Mouse (Mus musculus): ENCODE measurements at regions not wholly inside any gene's neighbourhood (a gene's known extent, or its start where the extent isn't known, plus 50 kb on each side); places are given as distances from the start of the nearest gene placed in this dataset.

DNA sequence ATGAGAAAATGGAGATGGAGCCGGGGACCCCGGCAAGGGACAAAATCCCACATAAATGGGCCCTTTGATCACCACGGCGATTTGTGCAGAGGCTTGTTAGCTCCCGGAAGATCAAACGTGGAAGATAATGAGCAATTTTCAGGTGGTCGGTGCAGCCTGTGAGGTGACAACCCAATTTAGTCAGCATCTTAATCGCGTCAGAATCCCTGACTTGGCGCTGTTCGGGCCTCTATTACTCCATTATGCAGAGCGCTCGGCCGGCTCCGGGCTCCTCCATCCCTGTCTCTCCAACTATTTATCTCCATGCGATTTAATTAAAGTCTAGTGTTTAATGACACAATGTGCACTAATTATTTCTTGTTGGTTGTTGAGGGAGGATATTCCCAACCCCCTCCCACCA lies 66.1 kb upstream of the Igsf21 start:
- no peak overlapping the region for H3K4me3 ChIP-seq (ENCODE audit: low read depth, low read length)
- H3K27me3 ChIP-seq (ENCODE audit: control insufficient read depth, insufficient read depth, low read length) = no peaks in the 10 kb centered on the region
- 43% methylated on average over 16 of the region's 16 CpGs for WGBS
- peak; percentile 61; the same call in 1 of the 2 replicates for ATAC-seq (ENCODE audit: low read depth)
- no peak overlapping the region for H3K27ac ChIP-seq (ENCODE audit: low read depth, low read length)
- no peak overlapping the region for H3K4me2 ChIP-seq (ENCODE audit: low read depth, low read length)
- no peaks in the 10 kb centered on the region for H3K4me1 ChIP-seq (ENCODE audit: control insufficient read depth, insufficient read depth, low read length)
- H3K9me3 ChIP-seq (ENCODE audit: control insufficient read depth, low read length) = no peaks in the 10 kb centered on the region
- H3K9ac ChIP-seq (replicated peaks; ENCODE audit: low read depth, low read length) = no peak overlapping the region
- H3K36me3 ChIP-seq (ENCODE audit: control insufficient read depth, insufficient read depth, low read length) = no peaks in the 10 kb centered on the region

DNA sequence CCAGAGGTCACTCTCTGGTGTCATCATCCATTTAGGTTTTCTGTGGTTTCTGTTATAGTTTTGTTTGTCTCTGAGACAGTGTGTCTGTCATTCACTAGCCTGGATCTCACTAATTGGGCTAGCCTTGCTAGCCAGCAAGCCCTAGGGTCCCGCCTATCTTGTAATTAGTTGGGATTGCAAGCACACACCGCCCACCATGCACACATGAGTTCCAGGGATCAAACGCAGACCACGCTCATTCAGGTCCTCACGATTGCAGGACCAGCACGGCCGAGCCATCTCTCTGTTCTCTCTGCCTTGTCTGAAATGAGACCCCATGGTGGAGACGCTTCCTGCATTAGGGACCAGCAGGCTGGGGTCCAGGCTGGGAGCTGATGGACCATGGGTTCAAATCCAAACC lies 60.9 kb upstream of the Igsf21 start:
- 86% methylated on average over 8 of the region's 8 CpGs for WGBS
- no peak overlapping the region for H3K4me3 ChIP-seq (ENCODE audit: low read depth, low read length)
- no peaks in the 10 kb centered on the region for H3K9me3 ChIP-seq (ENCODE audit: control insufficient read depth, low read length)
- no peaks in the 10 kb centered on the region for H3K27me3 ChIP-seq (ENCODE audit: control insufficient read depth, insufficient read depth, low read length)
- no peaks in the 10 kb centered on the region for H3K36me3 ChIP-seq (ENCODE audit: control insufficient read depth, insufficient read depth, low read length)
- no peak for ATAC-seq (ENCODE audit: low read depth)
- no peak overlapping the region for H3K27ac ChIP-seq (ENCODE audit: low read depth, low read length)
- H3K4me2 ChIP-seq (ENCODE audit: low read depth, low read length) = no peak overlapping the region
- no peak overlapping the region for H3K9ac ChIP-seq (replicated peaks; ENCODE audit: low read depth, low read length)
- no peaks in the 10 kb centered on the region for H3K4me1 ChIP-seq (ENCODE audit: control insufficient read depth, insufficient read depth, low read length)

DNA sequence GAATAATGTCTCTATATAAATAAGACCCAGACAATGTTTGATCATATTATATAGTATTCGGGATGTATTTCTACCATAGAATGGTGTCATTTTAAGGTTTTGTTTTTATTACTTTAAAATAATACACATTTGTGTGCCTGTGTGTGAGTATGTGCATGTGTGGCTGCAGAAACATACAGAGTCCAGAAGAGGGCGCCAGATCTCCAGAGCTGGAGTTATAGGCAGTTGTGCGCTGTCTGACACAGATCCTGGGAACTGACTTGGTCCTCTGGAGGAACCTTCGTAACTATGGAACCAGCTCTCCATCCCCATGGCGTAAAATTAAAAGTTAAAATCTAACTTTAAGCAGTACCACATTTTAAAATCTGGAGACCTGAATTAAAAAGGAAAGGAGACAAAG lies 58.4 kb upstream of the Igsf21 start:
- 82% methylated on average over 5 of the region's 5 CpGs for WGBS
- no peak overlapping the region for H3K9ac ChIP-seq (replicated peaks; ENCODE audit: low read depth, low read length)
- H3K4me3 ChIP-seq (ENCODE audit: low read depth, low read length) = no peak overlapping the region
- H3K27me3 ChIP-seq (ENCODE audit: control insufficient read depth, insufficient read depth, low read length) = no peaks in the 10 kb centered on the region
- no peak overlapping the region for H3K4me2 ChIP-seq (ENCODE audit: low read depth, low read length)
- no peak for ATAC-seq (ENCODE audit: low read depth)
- no peaks in the 10 kb centered on the region for H3K36me3 ChIP-seq (ENCODE audit: control insufficient read depth, insufficient read depth, low read length)
- no peaks in the 10 kb centered on the region for H3K9me3 ChIP-seq (ENCODE audit: control insufficient read depth, low read length)
- no peak overlapping the region for H3K27ac ChIP-seq (ENCODE audit: low read depth, low read length)
- H3K4me1 ChIP-seq (ENCODE audit: control insufficient read depth, insufficient read depth, low read length) = no peaks in the 10 kb centered on the region

DNA sequence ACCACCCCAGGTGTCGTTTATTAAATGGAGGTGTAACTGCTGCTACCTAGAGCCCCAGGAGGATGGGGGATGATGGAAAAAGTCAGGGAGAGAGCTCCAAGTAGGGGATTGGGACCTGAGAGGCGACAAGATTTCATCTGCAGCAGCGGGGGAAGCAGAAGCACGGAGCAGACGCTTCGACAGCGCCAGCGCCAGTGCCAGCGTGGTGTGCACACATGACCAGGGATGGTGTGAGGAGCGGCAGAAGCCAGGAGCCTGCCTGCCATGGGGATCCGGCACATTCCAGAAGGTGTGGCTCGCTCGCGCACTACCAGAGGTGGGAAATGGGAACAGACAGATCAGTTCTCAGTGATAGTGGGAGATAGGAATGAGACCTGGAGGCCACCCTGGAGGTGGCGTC lies 55.1 kb upstream of the Igsf21 start:
- Histone ChIP-seq H3K9me3 (ENCODE audit: control insufficient read depth, low read length) (no peaks in the 10 kb centered on the region), H3K27ac (ENCODE audit: low read depth, low read length) (no peak overlapping the region), H3K27me3 (ENCODE audit: control insufficient read depth, insufficient read depth, low read length) (no peaks in the 10 kb centered on the region), H3K4me3 (ENCODE audit: low read depth, low read length) (no peak overlapping the region), H3K4me2 (ENCODE audit: low read depth, low read length) (no peak overlapping the region), H3K36me3 (ENCODE audit: control insufficient read depth, insufficient read depth, low read length) (no peaks in the 10 kb centered on the region), H3K9ac (replicated peaks; ENCODE audit: low read depth, low read length) (no peak overlapping the region), H3K4me1 (ENCODE audit: control insufficient read depth, insufficient read depth, low read length) (no peaks in the 10 kb centered on the region)
- WGBS = 81% methylated on average over 15 of the region's 15 CpGs
- no peak for ATAC-seq (ENCODE audit: low read depth)

DNA sequence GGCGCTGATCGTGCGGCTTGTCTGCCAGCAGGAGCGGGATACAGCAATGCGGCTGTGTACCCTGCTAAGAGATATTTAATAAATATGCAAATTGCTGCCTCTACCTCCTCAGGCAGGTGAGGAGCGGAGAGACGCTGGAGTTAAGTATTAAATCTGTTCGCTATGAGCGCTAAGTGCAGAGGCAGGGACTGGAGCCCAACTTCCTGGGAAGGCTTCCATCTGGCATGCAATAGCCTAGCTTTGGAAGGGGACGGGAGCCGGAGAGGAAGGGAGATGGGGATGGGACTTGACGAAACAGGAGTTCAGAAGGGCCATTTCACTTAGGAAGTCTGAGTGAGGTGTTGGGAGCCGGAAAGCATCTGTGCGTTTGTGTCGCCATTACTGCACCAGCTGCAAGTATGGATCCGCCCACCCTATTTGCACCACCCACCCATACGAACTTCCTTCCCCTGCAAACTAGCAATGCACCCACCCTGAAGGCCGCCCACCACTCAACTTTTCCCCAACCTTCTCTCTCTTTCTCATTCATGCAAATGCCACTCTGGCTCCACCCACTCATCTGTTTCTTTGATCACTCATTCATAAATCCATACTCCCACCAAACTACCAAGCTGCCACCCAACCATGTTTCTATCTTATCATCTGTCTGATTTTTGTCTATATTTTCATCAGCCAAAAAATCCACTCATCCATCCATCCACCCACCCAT lies 51.5 kb upstream of the Igsf21 start:
- H3K9me3 ChIP-seq (ENCODE audit: control insufficient read depth, low read length) = no peaks in the 10 kb centered on the region
- no peak overlapping the region for H3K27ac ChIP-seq (ENCODE audit: low read depth, low read length)
- no peaks in the 10 kb centered on the region for H3K4me1 ChIP-seq (ENCODE audit: control insufficient read depth, insufficient read depth, low read length)
- no peaks in the 10 kb centered on the region for H3K27me3 ChIP-seq (ENCODE audit: control insufficient read depth, insufficient read depth, low read length)
- ATAC-seq (ENCODE audit: low read depth) = no peak
- no peak overlapping the region for H3K4me3 ChIP-seq (ENCODE audit: low read depth, low read length)
- peak overlapping the region; percentile 16; the same call in 1 of the 2 replicates for H3K9ac ChIP-seq (replicated peaks; ENCODE audit: low read depth, low read length)
- 62% methylated on average over 18 of the region's 18 CpGs for WGBS
- no peaks in the 10 kb centered on the region for H3K36me3 ChIP-seq (ENCODE audit: control insufficient read depth, insufficient read depth, low read length)
- H3K4me2 ChIP-seq (ENCODE audit: low read depth, low read length) = no peak overlapping the region
